Comparison of ENCODE assay signal across 8 mouse cellular contexts in the genomic region with DNA sequence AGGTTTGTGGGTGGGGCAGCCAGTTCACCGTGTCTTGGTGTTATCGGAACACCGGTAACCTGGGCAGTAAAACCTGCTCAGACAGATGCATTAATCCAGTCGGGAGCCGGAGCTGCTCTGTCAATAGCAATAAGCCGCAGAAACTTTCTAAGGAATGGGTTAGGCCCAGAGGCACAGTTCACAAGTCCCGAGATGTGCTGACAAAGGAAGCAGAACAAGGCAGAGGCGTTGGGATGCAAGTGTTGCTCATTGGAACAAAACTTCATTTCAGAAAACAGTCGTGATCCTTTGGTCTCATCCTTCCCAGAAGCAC. TPM values are rescaled to one million over a fixed set of nuclear protein-coding genes. Genes with fewer than 3 reads are reported as not detected.
A peak's percentile ranks its signal among the peaks of the same experiment; 100 is the strongest.
DNase-seq lines count a peak whose midpoint lies in the region; ATAC-seq and TF ChIP-seq lines count a peak whose summit lies in the region.

No protein-coding gene starts in this region.

- 4% methylated on average over 9 of the region's 9 CpGs for WGBS in kidney, postnatal 0 days
- WGBS in embryonic facial prominence, embryonic 10.5 days, result under 1% methylated on average over 9 of the region's 9 CpGs
- WGBS in hindbrain, postnatal 0 days, result 2% methylated on average over 9 of the region's 9 CpGs
- WGBS in midbrain, embryonic 16.5 days, result 3% methylated on average over 9 of the region's 9 CpGs

- H3K4me3 ChIP-seq in kidney, postnatal 0 days (replicated peaks; ENCODE audit: low read depth, low read length), result peak overlapping the region; percentile 56
- H3K4me3 ChIP-seq in embryonic facial prominence, embryonic 10.5 days, result peak overlapping the region; percentile 76
- peak overlapping the region; percentile 56 for H3K4me3 ChIP-seq in hindbrain, postnatal 0 days (ENCODE audit: low read length)
- peak overlapping the region; percentile 70 for H3K4me3 ChIP-seq in midbrain, embryonic 16.5 days (ENCODE audit: low read depth, low read length)

- peak overlapping the region; percentile 97 for H3K4me2 ChIP-seq in kidney, postnatal 0 days (ENCODE audit: low read length)
- H3K4me2 ChIP-seq in hindbrain, postnatal 0 days (ENCODE audit: low read depth, low read length), result peak overlapping the region; percentile 99
- peak overlapping the region; percentile 99 for H3K4me2 ChIP-seq in midbrain, embryonic 16.5 days (ENCODE audit: low read length)

- 0 out of 2 replicates have a peak, but pooled peaks cover 2% of the 10 kb centered on the region for H3K27me3 ChIP-seq in kidney, postnatal 0 days (ENCODE audit: insufficient read depth, low read length)
- H3K27me3 ChIP-seq in embryonic facial prominence, embryonic 10.5 days (replicated peaks; ENCODE audit: low read depth, poor library complexity, severe bottlenecking), result peaks cover 31% of the 10 kb centered on the region
- no peaks in the 10 kb centered on the region for H3K27me3 ChIP-seq in hindbrain, postnatal 0 days (ENCODE audit: insufficient read depth, low read length)
- H3K27me3 ChIP-seq in midbrain, embryonic 16.5 days (ENCODE audit: control insufficient read depth, insufficient read depth, low read depth, low read length), result peaks cover 13% of the 10 kb centered on the region

- H3K9me3 ChIP-seq in kidney, postnatal 0 days (replicated peaks; ENCODE audit: low read length), result no peaks in the 10 kb centered on the region
- H3K9me3 ChIP-seq in embryonic facial prominence, embryonic 10.5 days, result no peaks in the 10 kb centered on the region
- no peaks in the 10 kb centered on the region for H3K9me3 ChIP-seq in hindbrain, postnatal 0 days (ENCODE audit: low read length)
- H3K9me3 ChIP-seq in midbrain, embryonic 16.5 days (replicated peaks; ENCODE audit: control insufficient read depth, low read length, poor library complexity, severe bottlenecking), result no peaks in the 10 kb centered on the region

- peak overlapping the region; percentile 82 for H3K27ac ChIP-seq in kidney, postnatal 0 days
- H3K27ac ChIP-seq in embryonic facial prominence, embryonic 10.5 days (replicated peaks), result peak overlapping the region; percentile 95
- peak overlapping the region; percentile 57 for H3K27ac ChIP-seq in hindbrain, postnatal 0 days
- H3K27ac ChIP-seq in midbrain, embryonic 16.5 days (ENCODE audit: low read length), result peak overlapping the region; percentile 61; the same call in 1 of the 2 replicates

- TF ChIP-seq CTCF in kidney, postnatal 0 days (IDR thresholded peaks at IDR 0.05; ENCODE audit: low read depth), result no peak
- TF ChIP-seq CTCF in hindbrain, postnatal 0 days (IDR thresholded peaks at IDR 0.05; ENCODE audit: low read depth), result no peak

- peak overlapping the region; percentile 67 for H3K9ac ChIP-seq in kidney, postnatal 0 days (ENCODE audit: low read depth, low read length)
- H3K9ac ChIP-seq in hindbrain, postnatal 0 days (replicated peaks; ENCODE audit: low read length), result peak overlapping the region; percentile 59
- peak overlapping the region; percentile 82 for H3K9ac ChIP-seq in midbrain, embryonic 16.5 days (ENCODE audit: low read depth, low read length)

- H3K36me3 ChIP-seq in kidney, postnatal 0 days (ENCODE audit: insufficient read depth, low read length), result no peaks in the 10 kb centered on the region
- H3K36me3 ChIP-seq in embryonic facial prominence, embryonic 10.5 days (replicated peaks), result no peaks in the 10 kb centered on the region
- H3K36me3 ChIP-seq in hindbrain, postnatal 0 days (ENCODE audit: insufficient read depth, low read length), result no peaks in the 10 kb centered on the region
- no peaks in the 10 kb centered on the region for H3K36me3 ChIP-seq in midbrain, embryonic 16.5 days (ENCODE audit: control insufficient read depth, insufficient read depth, low read length)

- intact Hi-C loops in gastrocnemius, postnatal 14 days (cut with DNase I; ENCODE audit: low total_unique reads), result no loop called here
- intact Hi-C loops in left cerebral cortex, postnatal 10 days (cut with DNase I), result loop anchor here (5.0 to 10.0 kb wide), 3 partner anchors 47 to 265 kb away; a partner anchor contains a TSS

- peak; percentile 44 for DNase-seq in kidney, postnatal 0 days (ENCODE audit: low spot score)
- DNase-seq in kidney, postnatal 36 days, result no peak
- no peak for DNase-seq in embryonic facial prominence, embryonic 10.5 days (ENCODE audit: low spot score)
- DNase-seq in hindbrain, postnatal 0 days (ENCODE audit: low spot score), result peak; percentile 21
- no peak for DNase-seq in thymus, postnatal 14 days
- no peak for DNase-seq in gastrocnemius, postnatal 14 days
- no peak for DNase-seq in left cerebral cortex, postnatal 10 days (ENCODE audit: extremely low spot score in 1 of 2, low spot score in 2 of 2)

- no peak for ATAC-seq in kidney, postnatal 0 days (replicated peaks; ENCODE audit: low FRiP score, low read depth)
- ATAC-seq in hindbrain, postnatal 0 days, result 0 out of 2 replicates have a peak, but pooled peaks have one; percentile 2
- no peak; the same call in 1 of the 2 replicates for ATAC-seq in midbrain, embryonic 16.5 days

- no peaks in the 10 kb centered on the region for H3K4me1 ChIP-seq in kidney, postnatal 0 days (replicated peaks; ENCODE audit: insufficient read depth, low read length)
- peaks cover 43% of the 10 kb centered on the region for H3K4me1 ChIP-seq in embryonic facial prominence, embryonic 10.5 days
- 0 out of 2 replicates have a peak, but pooled peaks cover 2% of the 10 kb centered on the region for H3K4me1 ChIP-seq in hindbrain, postnatal 0 days (ENCODE audit: insufficient read depth, low read length)
- peaks cover 21% of the 10 kb centered on the region for H3K4me1 ChIP-seq in midbrain, embryonic 16.5 days (ENCODE audit: control insufficient read depth, insufficient read depth, low read length)

RNA-seq across cellular contexts. Expression of a gene that starts 6.5 kb away (rescaled TPM):
- polyA plus RNA-seq in kidney, postnatal 0 days (2015; fragmentation: Nextera tagmentation; extraction: Ambion mirVana), result 6.9 and 7.1 TPM in 2 replicates
- 4.0 and 5.3 TPM in 2 replicates for polyA plus RNA-seq in embryonic facial prominence, embryonic 10.5 days (2016; fragmentation: Nextera tagmentation; extraction: Ambion mirVana)
- 2.5 and 2.9 TPM in 2 replicates for total RNA-seq in hindbrain, postnatal 0 days (2014; rRNA removed)
- polyA plus RNA-seq in hindbrain, postnatal 0 days (2015; fragmentation: Nextera tagmentation; extraction: Ambion mirVana), result 6.6 and 6.8 TPM in 2 replicates
- 6.2 and 6.5 TPM in 2 replicates for polyA plus RNA-seq in midbrain, embryonic 16.5 days (2015; fragmentation: Nextera tagmentation; extraction: Ambion mirVana)
- under 1 TPM; 0.38 to 0.92 TPM for total RNA-seq in gastrocnemius, postnatal 14 days (2021)
- 1 to 10 TPM; 6.5 to 8.9 TPM for total RNA-seq in left cerebral cortex, postnatal 10 days (2021)

Comparison
In these comparisons a context has a peak if more than half of its experiments do, and no peak if none do; other contexts are left out.
1. DNase-seq: peak in kidney, postnatal 0 days (single experiment) and hindbrain, postnatal 0 days (single experiment); none in kidney, postnatal 36 days (0 of 2), embryonic facial prominence, embryonic 10.5 days (single experiment), thymus, postnatal 14 days (single experiment), gastrocnemius, postnatal 14 days (single experiment) and left cerebral cortex, postnatal 10 days (0 of 2).
2. Peak in every context shown above with its lines, with median percentiles within 50 percentile points of each other: H3K27ac ChIP-seq, H3K4me2 ChIP-seq, H3K4me3 ChIP-seq and H3K9ac ChIP-seq.